Mouse (Mus musculus) liver, embryonic 14 days (tissue): ENCODE data around the gene Mblac2. TPM values are rescaled to one million over a fixed set of nuclear protein-coding genes. Genes with fewer than 3 reads are reported as not detected.

Source experiments
- polyA plus RNA-seq: library from polyadenylated mRNA; depleted of rRNA; stranded (reverse); fragments of >200 nt; gene quantifications from 2 replicates; pipeline ENCODE4 v1.2.3, GENCODE M21; 2012; rRNA removed

The Mblac2 gene
- polyA plus RNA-seq, result 1.3 and 1.4 TPM in 2 replicates

GRCm38 (mm10) chr13:81710775-81711545, at the start of gene Mblac2, which contains the start of gene Polr3g:
TSS of gene Mblac2 (plus strand) at chr13:81711341.
TSS of gene Polr3g (minus strand) at chr13:81711013.

GRCm38 (mm10) chr13:81782971-81783404, 71.8 kb downstream of the Mblac2 start, which contains the start of gene Cetn3:
TSS of gene Cetn3 (plus strand) at chr13:81783077.

Other genes with a start within 250 kb of the Mblac2 start
- gene Adgrv1, start 78.2 kb upstream of the Mblac2 start, polyA plus RNA-seq, result 0.09 and 0.11 TPM in 2 replicates
- 7.3 and 8.9 TPM in 2 replicates for gene Lysmd3, start 53.7 kb upstream of the Mblac2 start, polyA plus RNA-seq
- 6.3 and 7.0 TPM in 2 replicates for gene Polr3g, start 328 bp upstream of the Mblac2 start, polyA plus RNA-seq
- gene Cetn3, start 71.7 kb downstream of the Mblac2 start, polyA plus RNA-seq, result 78.0 and 88.4 TPM in 2 replicates